Mouse (Mus musculus) limb, embryonic 12.5 days (tissue): ENCODE data around the gene Lad1. TPM values are rescaled to one million over a fixed set of nuclear protein-coding genes. Genes with fewer than 3 reads are reported as not detected.

ENCODE experiments used
- ATAC-seq: fragments of 200-750 bp; cut with Nextera tagmentation; 2 replicates; pipeline ENCODE4 v1.8.0; 2017; ENCODE audit warnings: low read depth, moderate TSS enrichment; ENCODE audit not compliant: insufficient number of reproducible peaks, insufficient read depth, low FRiP score, low TSS enrichment
- H3K27ac ChIP-seq: fragments of 300-500 bp; sonication (generic); 2 replicates; pipeline ENCODE4 v1.5.1; 2016; ENCODE audit warnings: mild to moderate bottlenecking, moderate library complexity
- H3K27me3 ChIP-seq: fragments of 300-500 bp; sonication (generic); 2 replicates; pipeline ENCODE4 v1.6.1; 2016; ENCODE audit warnings: mild to moderate bottlenecking, moderate library complexity
- H3K36me3 ChIP-seq: fragments of 300-500 bp; sonication (generic); 2 replicates; pipeline ENCODE4 v1.6.1; 2016; ENCODE audit warnings: mild to moderate bottlenecking, moderate library complexity
- H3K4me1 ChIP-seq: fragments of 300-500 bp; sonication (generic); replicated peaks from 2 replicates; pipeline ENCODE4 v1.6.1; 2016
- H3K4me2 ChIP-seq: fragments of 300-500 bp; sonication (generic); 2 replicates; pipeline ENCODE4 v1.6.1; 2016; ENCODE audit warnings: mild to moderate bottlenecking, moderate library complexity
- H3K4me3 ChIP-seq: fragments of 300-500 bp; sonication (generic); replicated peaks from 2 replicates; pipeline ENCODE4 v1.5.1; 2016; ENCODE audit warnings: mild to moderate bottlenecking
- H3K9ac ChIP-seq: fragments of 300-500 bp; sonication (generic); replicated peaks from 2 replicates; pipeline ENCODE4 v1.6.1; 2016; ENCODE audit warnings: mild to moderate bottlenecking, moderate library complexity
- H3K9me3 ChIP-seq: fragments of 300-500 bp; sonication (generic); 2 replicates; pipeline ENCODE4 v1.6.1; 2016; ENCODE audit warnings: mild to moderate bottlenecking, moderate library complexity
- WGBS: fragments of 180-500 bp; shearing (Covaris S2); methylation state at CpG from one replicate; pipeline ENCODE4 v1.1.7; 2016; 5-methylcytosine and 5-hydroxymethylcytosine counted together
- polyA plus RNA-seq: library from polyadenylated mRNA; unstranded; fragments of >200 nt; fragmentation: Nextera tagmentation; extraction: Ambion mirVana; gene quantifications from 2 replicates; pipeline ENCODE4 v1.2.1, GENCODE M21; 2016

The Lad1 gene
- polyA plus RNA-seq, 1 experiment from 2014 or later, result 5.3 TPM

- ATAC-seq, result no peak
- Histone ChIP-seq H3K27ac (no peak overlapping the region), H3K4me2 (no peak overlapping the region), H3K36me3 (no peaks in the 10 kb centered on the region), H3K27me3 (peaks cover 22% of the 10 kb centered on the region), H3K4me3 (no peak overlapping the region), H3K9me3 (no peaks in the 10 kb centered on the region), H3K4me1 (peaks cover 9% of the 10 kb centered on the region), H3K9ac (no peak overlapping the region)
- 32% methylated on average over 7 of the region's 7 CpGs for WGBS
Observed at GRCm38 (mm10) chr1:135811016-135811646, 7.3 kb upstream of the Lad1 start.

DNA sequence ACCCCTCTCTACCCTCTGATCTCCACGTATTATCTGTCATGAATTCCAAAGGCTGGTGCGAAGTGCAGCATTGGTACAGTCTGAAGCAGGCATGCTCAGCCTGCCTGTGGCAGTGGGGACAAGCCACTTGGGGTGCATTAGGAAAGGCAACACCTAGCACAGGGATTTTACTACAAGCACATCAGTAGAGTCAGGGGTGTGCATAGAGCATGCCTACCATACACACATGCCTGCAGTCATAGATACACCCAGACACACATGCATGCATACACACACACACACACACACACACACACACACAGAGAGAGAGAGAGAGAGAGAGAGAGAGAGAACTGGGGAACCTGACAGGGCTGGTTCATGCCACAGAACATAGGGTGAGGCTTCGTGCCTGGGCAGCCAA lies 6.2 kb upstream of the Lad1 start:
- no peak for ATAC-seq
- H3K4me1 ChIP-seq, result peaks cover 8% of the 10 kb centered on the region
- WGBS, result 87% methylated on average over 3 of the region's 3 CpGs
- peaks cover 32% of the 10 kb centered on the region for H3K27me3 ChIP-seq
- no peak overlapping the region for H3K27ac ChIP-seq
- H3K4me3 ChIP-seq, result no peak overlapping the region
- H3K4me2 ChIP-seq, result no peak overlapping the region
- H3K9ac ChIP-seq, result no peak overlapping the region
- H3K9me3 ChIP-seq, result no peaks in the 10 kb centered on the region
- no peaks in the 10 kb centered on the region for H3K36me3 ChIP-seq

DNA sequence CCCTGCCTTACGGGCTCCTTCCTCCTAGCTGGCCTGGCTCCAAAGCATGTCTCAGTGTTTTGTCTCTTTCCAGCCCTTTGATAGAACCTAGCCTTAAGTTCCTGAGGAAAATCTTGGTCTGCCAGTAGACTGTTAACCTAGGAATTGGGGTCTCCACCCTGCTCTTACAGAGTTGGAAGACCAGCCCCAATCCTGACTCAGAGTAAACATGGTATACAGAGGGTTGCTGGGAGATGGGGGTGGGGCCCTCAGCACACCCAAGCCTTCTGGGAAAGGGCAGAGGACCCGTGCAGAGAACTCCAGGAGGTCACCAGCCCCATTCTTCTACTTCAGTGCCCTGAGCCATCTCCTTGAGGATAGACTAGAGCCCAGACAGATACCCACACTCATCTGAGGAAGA lies 5.8 kb upstream of the Lad1 start:
- H3K4me1 ChIP-seq, result peaks cover 3% of the 10 kb centered on the region
- no peaks in the 10 kb centered on the region for H3K9me3 ChIP-seq
- H3K36me3 ChIP-seq, result no peaks in the 10 kb centered on the region
- H3K4me3 ChIP-seq, result no peak overlapping the region
- WGBS, result 59% methylated on average over 2 of the region's 2 CpGs
- peaks cover 32% of the 10 kb centered on the region for H3K27me3 ChIP-seq
- H3K27ac ChIP-seq, result no peak overlapping the region
- no peak for ATAC-seq
- no peak overlapping the region for H3K4me2 ChIP-seq
- no peak overlapping the region for H3K9ac ChIP-seq

DNA sequence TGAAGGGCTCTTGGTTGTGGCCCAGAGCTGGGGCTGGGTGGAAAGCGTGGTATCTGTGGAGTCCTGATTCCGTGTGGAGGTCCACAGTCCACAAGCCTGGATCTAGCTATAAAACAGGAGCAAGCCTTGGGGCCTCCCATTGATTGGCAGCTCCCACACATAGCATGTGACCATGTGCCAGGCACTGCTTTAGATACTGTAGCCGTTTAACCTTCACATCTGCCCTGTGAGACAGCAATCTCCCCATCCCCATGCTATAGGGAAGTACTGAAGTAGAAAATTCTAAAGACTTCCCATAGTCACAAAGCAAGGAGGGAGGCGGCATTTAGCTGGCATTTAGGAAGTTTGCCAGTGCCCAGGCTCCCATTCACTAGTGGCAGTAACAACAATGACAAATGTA lies 5.3 kb upstream of the Lad1 start:
- ATAC-seq, result no peak
- Histone ChIP-seq H3K4me3 (no peak overlapping the region), H3K4me1 (peaks cover 1% of the 10 kb centered on the region; the same call in 1 of the 2 replicates), H3K27me3 (peaks cover 32% of the 10 kb centered on the region), H3K9me3 (no peaks in the 10 kb centered on the region), H3K27ac (no peak overlapping the region), H3K36me3 (no peaks in the 10 kb centered on the region), H3K4me2 (no peak overlapping the region), H3K9ac (no peak overlapping the region)
- WGBS, result 78% methylated on average over 4 of the region's 4 CpGs

DNA sequence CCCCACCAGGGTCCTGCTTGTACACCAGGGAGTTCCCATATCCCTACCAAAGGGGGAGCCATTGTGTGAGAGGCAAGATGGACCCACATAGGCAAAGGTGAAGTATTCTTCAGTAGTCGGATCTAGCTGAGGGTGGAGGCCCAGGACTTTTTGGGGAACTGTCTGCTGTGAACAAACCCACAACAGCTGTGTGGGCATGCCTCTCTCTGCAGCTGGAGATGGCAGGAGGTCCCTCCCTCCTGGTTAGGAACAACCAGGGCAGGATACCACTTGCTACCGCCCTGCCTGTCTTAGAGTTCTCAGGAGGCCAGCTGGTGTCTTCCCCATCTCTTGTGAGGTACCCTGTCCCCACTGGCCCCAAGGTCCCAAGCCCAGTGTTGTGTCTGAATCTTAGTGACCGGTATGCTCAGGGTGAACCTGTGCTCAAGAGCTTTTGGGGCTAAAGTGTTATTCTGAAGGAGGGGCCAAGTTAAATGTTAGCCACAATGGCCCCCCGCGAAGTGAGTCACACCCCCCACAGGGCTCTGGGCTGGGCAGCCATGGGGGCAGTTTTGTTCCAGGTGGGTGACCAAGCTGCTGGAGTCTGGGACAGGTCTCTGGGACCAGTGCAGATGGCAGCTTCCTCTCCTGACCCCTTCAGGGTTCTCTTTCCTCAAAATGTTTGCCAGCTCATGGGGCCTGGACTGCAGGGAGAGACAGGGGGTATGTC lies 4.6 kb upstream of the Lad1 start:
- H3K27me3 ChIP-seq, result peaks cover 35% of the 10 kb centered on the region
- no peak overlapping the region for H3K9ac ChIP-seq
- peaks cover 8% of the 10 kb centered on the region; the same call in 1 of the 2 replicates for H3K4me1 ChIP-seq
- H3K9me3 ChIP-seq, result no peaks in the 10 kb centered on the region
- H3K36me3 ChIP-seq, result no peaks in the 10 kb centered on the region
- no peak overlapping the region for H3K4me3 ChIP-seq
- no peak overlapping the region for H3K4me2 ChIP-seq
- H3K27ac ChIP-seq, result no peak overlapping the region
- WGBS, result 81% methylated on average over 5 of the region's 5 CpGs
- no peak for ATAC-seq

DNA sequence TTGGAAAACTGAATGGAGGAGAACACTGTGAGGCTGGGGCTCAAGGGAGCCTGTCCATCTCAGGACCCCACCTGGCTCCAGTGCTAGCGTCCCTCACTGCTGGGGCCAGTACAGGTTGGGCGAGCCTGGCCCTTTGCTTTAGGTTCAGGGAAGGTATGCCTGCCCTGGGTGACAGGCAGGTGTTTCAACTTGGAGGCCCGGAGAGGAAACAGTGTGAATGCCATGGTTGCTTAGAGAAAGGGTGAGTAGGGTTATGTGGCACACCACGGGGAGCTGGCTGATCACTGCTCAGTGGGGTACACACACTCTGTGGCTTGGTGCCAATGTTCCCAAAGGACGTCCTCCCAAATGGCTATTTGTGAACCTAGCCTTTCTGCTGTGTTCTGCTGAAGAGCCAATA lies 3.9 kb upstream of the Lad1 start:
- Histone ChIP-seq H3K9ac (no peak overlapping the region), H3K4me3 (no peak overlapping the region), H3K27me3 (peaks cover 42% of the 10 kb centered on the region), H3K36me3 (no peaks in the 10 kb centered on the region), H3K4me2 (no peak overlapping the region), H3K4me1 (peaks cover 12% of the 10 kb centered on the region; the same call in 1 of the 2 replicates), H3K9me3 (no peaks in the 10 kb centered on the region), H3K27ac (no peak overlapping the region)
- ATAC-seq, result no peak
- 83% methylated on average over 5 of the region's 5 CpGs for WGBS

GRCm38 (mm10) chr1:135817595-135817994 lies 803 bp upstream of the Lad1 start:
- peaks cover 66% of the 10 kb centered on the region for H3K27me3 ChIP-seq
- no peaks in the 10 kb centered on the region for H3K9me3 ChIP-seq
- H3K9ac ChIP-seq, result no peak overlapping the region
- no peak overlapping the region for H3K4me3 ChIP-seq
- no peak overlapping the region for H3K4me2 ChIP-seq
- peaks cover 12% of the 10 kb centered on the region; the same call in 1 of the 2 replicates for H3K4me1 ChIP-seq
- no peak overlapping the region for H3K27ac ChIP-seq
- no peaks in the 10 kb centered on the region for H3K36me3 ChIP-seq
- 68% methylated on average over 4 of the region's 4 CpGs for WGBS
- no peak for ATAC-seq

- no peak overlapping the region for H3K27ac ChIP-seq
- no peaks in the 10 kb centered on the region for H3K36me3 ChIP-seq
- H3K4me2 ChIP-seq, result 0 out of 2 replicates have a peak overlapping the region, but pooled peaks have one; percentile 6
- no peak for ATAC-seq
- 82% methylated on average over 10 of the region's 10 CpGs for WGBS
- H3K27me3 ChIP-seq, result peaks cover 71% of the 10 kb centered on the region
- H3K4me3 ChIP-seq, result no peak overlapping the region
- H3K9ac ChIP-seq, result no peak overlapping the region
- H3K4me1 ChIP-seq, result peaks cover 12% of the 10 kb centered on the region; the same call in 1 of the 2 replicates
- no peaks in the 10 kb centered on the region for H3K9me3 ChIP-seq
Observed at GRCm38 (mm10) chr1:135820071-135820470, 1.7 kb downstream of the Lad1 start.

DNA sequence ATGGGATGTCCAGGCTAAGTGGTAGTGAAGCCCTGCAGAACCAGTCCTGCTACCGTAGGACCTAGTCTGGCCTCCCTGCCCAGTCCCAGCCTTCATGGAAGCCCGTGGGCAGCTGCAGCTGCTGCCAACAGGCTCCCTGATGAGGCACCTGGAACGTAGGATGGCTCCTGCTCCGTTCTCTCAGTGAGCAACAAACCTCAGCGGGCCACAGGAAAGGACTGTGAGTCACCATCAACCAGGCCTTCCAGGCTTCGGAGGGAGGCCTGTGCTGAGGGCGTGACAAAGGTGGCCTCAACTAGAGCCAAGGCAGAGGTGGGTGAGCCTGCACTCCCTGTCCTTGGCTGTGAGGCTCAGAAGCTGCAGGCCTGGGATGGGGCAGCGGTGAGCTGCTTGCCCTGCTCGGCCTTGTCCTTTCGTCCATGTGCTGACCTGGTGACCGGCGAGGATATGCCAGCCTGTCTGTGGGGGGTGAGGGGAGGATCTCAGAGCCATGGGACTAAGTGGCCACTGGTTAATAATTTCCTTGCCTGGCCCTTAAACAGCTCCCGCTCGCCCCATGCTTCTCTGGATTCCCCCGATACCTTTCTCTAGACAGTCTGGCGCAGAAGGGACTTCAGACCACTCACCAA lies 2.5 kb downstream of the Lad1 start:
- Histone ChIP-seq H3K36me3 (no peaks in the 10 kb centered on the region), H3K4me1 (peaks cover 12% of the 10 kb centered on the region; the same call in 1 of the 2 replicates), H3K27me3 (peaks cover 69% of the 10 kb centered on the region), H3K9ac (no peak overlapping the region), H3K27ac (no peak overlapping the region), H3K4me2 (no peak overlapping the region), H3K4me3 (no peak overlapping the region), H3K9me3 (no peaks in the 10 kb centered on the region)
- no peak for ATAC-seq
- WGBS, result 81% methylated on average over 16 of the region's 16 CpGs

GRCm38 (mm10) chr1:135821780-135822179 lies 3.4 kb downstream of the Lad1 start:
- H3K27me3 ChIP-seq, result peaks cover 60% of the 10 kb centered on the region
- no peak for ATAC-seq
- no peaks in the 10 kb centered on the region for H3K9me3 ChIP-seq
- H3K27ac ChIP-seq, result no peak overlapping the region
- peaks cover 12% of the 10 kb centered on the region; the same call in 1 of the 2 replicates for H3K4me1 ChIP-seq
- H3K9ac ChIP-seq, result no peak overlapping the region
- no peaks in the 10 kb centered on the region for H3K36me3 ChIP-seq
- WGBS, result 85% methylated on average over 7 of the region's 7 CpGs
- no peak overlapping the region for H3K4me2 ChIP-seq
- no peak overlapping the region for H3K4me3 ChIP-seq

GRCm38 (mm10) chr1:135828918-135829317 lies 10.5 kb downstream of the Lad1 start:
- Histone ChIP-seq H3K9ac (no peak overlapping the region), H3K4me1 (no peaks in the 10 kb centered on the region), H3K4me2 (no peak overlapping the region), H3K27me3 (no peaks in the 10 kb centered on the region; the same call in 1 of the 2 replicates), H3K27ac (no peak overlapping the region), H3K36me3 (no peaks in the 10 kb centered on the region), H3K9me3 (no peaks in the 10 kb centered on the region), H3K4me3 (no peak overlapping the region)
- 6% methylated on average over 1 of the region's 1 CpGs for WGBS
- ATAC-seq, result no peak
